Mouse (Mus musculus) cortical plate, adult 2 months (tissue): ENCODE measurements around the gene Dgkg.

Experiments
- CTCF ChIP-seq: fragments of 200-500 bp; IDR thresholded peaks from 2 replicates; pipeline ENCODE4 v1.5.1; 2011; ENCODE audit warnings: mild to moderate bottlenecking, control low read depth, low read length; ENCODE audit not compliant: insufficient read depth; ENCODE audit errors: extremely low read depth
- POLR2A ChIP-seq: fragments of 200-500 bp; IDR thresholded peaks from 2 replicates; pipeline ENCODE4 v1.6.1; 2011; ENCODE audit warnings: mild to moderate bottlenecking, low read length, control low read depth; ENCODE audit not compliant: insufficient read depth; ENCODE audit errors: extremely low read depth

DNA sequence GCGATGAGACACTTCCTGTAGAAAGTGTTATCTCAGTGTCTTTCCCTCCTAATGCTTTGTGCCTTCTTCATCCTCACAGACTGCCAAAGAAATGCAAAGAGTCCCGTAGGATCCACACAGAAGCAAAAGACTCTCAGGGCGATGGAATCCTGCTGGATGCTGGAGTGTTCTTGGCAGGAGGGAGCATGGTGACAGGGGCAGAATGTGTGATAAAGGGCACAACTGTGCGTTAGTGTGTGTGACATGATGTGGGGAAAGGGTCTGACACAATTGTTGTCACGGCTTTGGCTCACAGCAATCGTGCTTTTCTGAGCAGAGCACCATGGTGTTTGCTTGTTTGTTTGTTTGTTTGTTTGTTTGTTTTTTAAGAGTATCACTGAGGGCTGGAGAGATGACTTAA is 208.9 kb downstream of the Dgkg start:
- TF ChIP-seq POLR2A (no peak), CTCF (no peak)
